ENCODE assay signal across 18 mouse cellular contexts in the genomic region with DNA sequence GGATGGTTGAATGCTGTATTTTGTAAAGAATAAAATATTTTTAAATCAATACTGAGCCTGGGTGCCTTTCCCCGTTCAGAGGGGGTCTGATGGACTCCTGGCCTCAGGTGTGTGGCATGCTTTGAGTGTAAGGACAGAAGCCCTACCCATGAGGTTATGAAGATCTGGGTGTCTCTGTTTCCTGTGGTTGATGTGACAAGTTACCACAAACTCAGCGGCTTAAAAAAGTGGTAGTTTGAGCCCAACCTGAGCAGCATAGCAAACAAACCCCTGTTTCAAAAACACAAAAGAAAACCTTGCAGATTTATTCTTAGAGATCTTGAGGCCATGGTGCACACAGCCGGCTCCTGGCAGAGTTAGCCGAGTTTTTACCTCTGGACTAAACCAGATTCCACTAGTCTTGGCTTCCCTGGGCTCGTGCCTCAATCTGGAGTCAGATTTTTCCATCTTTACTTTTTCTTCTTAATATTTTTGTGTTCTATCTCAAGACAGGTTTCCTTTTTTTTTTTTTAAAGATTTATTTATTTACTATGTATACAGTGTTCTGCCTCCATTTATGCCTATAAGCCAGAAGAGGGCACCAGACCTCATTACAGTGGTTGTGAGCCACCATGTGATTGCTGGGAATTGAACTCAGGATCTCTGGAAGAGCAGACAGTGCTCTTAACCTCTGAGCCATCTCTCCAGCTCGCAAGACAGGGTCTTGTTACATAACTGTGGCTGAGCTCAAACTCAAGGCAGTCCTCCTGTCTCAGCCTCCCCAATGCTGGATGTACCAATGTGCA. TPM values are rescaled to one million over a fixed set of nuclear protein-coding genes. Genes with fewer than 3 reads are reported as not detected.
A peak's percentile ranks its signal among the peaks of the same experiment; 100 is the strongest.
DNase-seq lines count a peak whose midpoint lies in the region; ATAC-seq and TF ChIP-seq lines count a peak whose summit lies in the region.
"Had no signal": no experiment of that assay in that cellular context is flagged by ENCODE, and none has a peak within 500 bp of the region (broad histone marks: within the 10 kb centered on the region; RNA-seq: fewer than 3 reads in every experiment).

No protein-coding gene starts in this region.

- no peak for DNase-seq in heart, adult 2 months
- DNase-seq in heart, postnatal 25 days (ENCODE audit: low spot score), result no peak
- no peak for DNase-seq in liver, postnatal 0 days
- no peak for DNase-seq in liver, embryonic 11.5 days (ENCODE audit: low spot score)
- DNase-seq in CD4-positive helper T cell, adult 2 months (ENCODE audit: low read depth, low spot score), result peak; percentile 66
- DNase-seq in induced T-regulatory cell, adult 2 months (ENCODE audit: low read depth), result peak; percentile 68
- DNase-seq in right cerebral cortex, adult 2 months (ENCODE audit: low spot score in 2 of 2), result no peak
- no peak for DNase-seq in adrenal gland, postnatal 36 days
- DNase-seq: cerebellum, adult 9-11 months; gastrocnemius, postnatal 14 days; heart, postnatal 14 days; kidney, adult 8-10 months; liver, embryonic 13.5 days; lung, postnatal 36 days; thymus, postnatal 36 days had no signal

- 82% methylated on average over 6 of the region's 6 CpGs for WGBS in heart, adult 2 months
- WGBS in liver, postnatal 0 days (ENCODE audit: insufficient replicate concordance), result 60% methylated on average over 6 of the region's 6 CpGs
- WGBS in liver, embryonic 11.5 days, result 76% methylated on average over 6 of the region's 6 CpGs

- intact Hi-C loops in heart, adult 2 months (cut with DNase I), result no loop called here
- intact Hi-C loops in heart, postnatal 25 days (cut with DNase I), result no loop called here

- H3K4me2 ChIP-seq in liver, postnatal 0 days (ENCODE audit: low read depth, low read length), result no peak overlapping the region
- no peak overlapping the region for H3K4me2 ChIP-seq in liver, embryonic 11.5 days
- H3K4me2 ChIP-seq: embryonic facial prominence, embryonic 13.5 days; hindbrain, embryonic 15.5 days; liver, embryonic 13.5 days had no signal

- H3K27ac ChIP-seq in heart, adult 2 months, result no peak overlapping the region
- no peak overlapping the region for H3K27ac ChIP-seq in liver, postnatal 0 days (ENCODE audit: low read depth)
- H3K27ac ChIP-seq in liver, embryonic 11.5 days (ENCODE audit: low read depth, low read length), result no peak overlapping the region
- H3K27ac ChIP-seq: embryonic facial prominence, embryonic 13.5 days; heart, embryonic 10.5 days; hindbrain, embryonic 15.5 days; liver, embryonic 13.5 days had no signal

- no peak for TF ChIP-seq POLR2A in heart, adult 2 months (IDR thresholded peaks at IDR 0.05; ENCODE audit: insufficient read depth, low read depth, low read length)

- H3K9ac ChIP-seq in heart, adult 2 months (ENCODE audit: low read depth, low read length), result no peak overlapping the region
- no peak overlapping the region for H3K9ac ChIP-seq in liver, postnatal 0 days (replicated peaks)
- no peak overlapping the region for H3K9ac ChIP-seq in liver, embryonic 11.5 days (ENCODE audit: low read depth, low read length)
- H3K9ac ChIP-seq: embryonic facial prominence, embryonic 13.5 days; hindbrain, embryonic 15.5 days; liver, embryonic 13.5 days had no signal

- no peaks in the 10 kb centered on the region for H3K79me2 ChIP-seq in heart, adult 2 months (replicated peaks; ENCODE audit: control insufficient read depth, insufficient read depth, low read length)

- H3K4me3 ChIP-seq in heart, adult 2 months, result no peak overlapping the region
- H3K4me3 ChIP-seq in liver, postnatal 0 days (ENCODE audit: low read depth, low read length), result no peak overlapping the region
- H3K4me3 ChIP-seq in liver, embryonic 11.5 days (ENCODE audit: low read depth, low read length), result no peak overlapping the region
- H3K4me3 ChIP-seq: embryonic facial prominence, embryonic 13.5 days; heart, embryonic 10.5 days; hindbrain, embryonic 15.5 days; liver, embryonic 13.5 days had no signal

- ATAC-seq in liver, postnatal 0 days, result no peak
- ATAC-seq in liver, embryonic 11.5 days (replicated peaks; ENCODE audit: low FRiP score), result no peak

- no peak for TF ChIP-seq EP300 in heart, adult 2 months (IDR thresholded peaks at IDR 0.05; ENCODE audit: insufficient read depth, low read depth, low read length)
- no peak for TF ChIP-seq EP300 in liver, postnatal 0 days (IDR thresholded peaks at IDR 0.05; ENCODE audit: low read depth)

- no peaks in the 10 kb centered on the region for H3K36me3 ChIP-seq in heart, adult 2 months (ENCODE audit: control insufficient read depth, insufficient read depth, low read length)
- peaks cover 9% of the 10 kb centered on the region; the same call in 1 of the 2 replicates for H3K36me3 ChIP-seq in liver, postnatal 0 days (replicated peaks; ENCODE audit: insufficient read depth, low read length)
- H3K36me3 ChIP-seq in liver, embryonic 11.5 days (ENCODE audit: control insufficient read depth, insufficient read depth, low read length), result peaks cover 12% of the 10 kb centered on the region; the same call in 1 of the 2 replicates

- peak; percentile 53 for TF ChIP-seq CTCF in heart, adult 2 months (IDR thresholded peaks at IDR 0.05)
- TF ChIP-seq CTCF in liver, postnatal 0 days (IDR thresholded peaks at IDR 0.05; ENCODE audit: low read depth), result peak; percentile 52

- H3K27me3 ChIP-seq in heart, adult 2 months (ENCODE audit: control insufficient read depth, insufficient read depth, low read length), result no peaks in the 10 kb centered on the region
- H3K27me3 ChIP-seq in liver, postnatal 0 days (ENCODE audit: insufficient read depth, low read length), result no peaks in the 10 kb centered on the region
- no peaks in the 10 kb centered on the region for H3K27me3 ChIP-seq in liver, embryonic 11.5 days (replicated peaks; ENCODE audit: control insufficient read depth, insufficient read depth, low read length)
- H3K27me3 ChIP-seq: embryonic facial prominence, embryonic 13.5 days; hindbrain, embryonic 15.5 days; liver, embryonic 13.5 days had no signal

- H3K9me3 ChIP-seq in liver, postnatal 0 days (ENCODE audit: low read length), result no peaks in the 10 kb centered on the region
- no peaks in the 10 kb centered on the region for H3K9me3 ChIP-seq in liver, embryonic 11.5 days (ENCODE audit: control insufficient read depth, low read length)
- H3K9me3 ChIP-seq: embryonic facial prominence, embryonic 13.5 days; heart, embryonic 10.5 days; hindbrain, embryonic 15.5 days; liver, embryonic 13.5 days had no signal

- H3K4me1 ChIP-seq in heart, adult 2 months (ENCODE audit: control insufficient read depth, insufficient read depth, low read length), result peaks cover 3% of the 10 kb centered on the region; the same call in 1 of the 2 replicates
- H3K4me1 ChIP-seq in liver, postnatal 0 days (ENCODE audit: insufficient read depth), result 0 out of 2 replicates have a peak, but pooled peaks cover 2% of the 10 kb centered on the region
- 0 out of 2 replicates have a peak, but pooled peaks cover 5% of the 10 kb centered on the region for H3K4me1 ChIP-seq in liver, embryonic 11.5 days (replicated peaks; ENCODE audit: control insufficient read depth, insufficient read depth, low read length)

RNA-seq across cellular contexts. Expression of a gene that starts 6.9 kb away (rescaled TPM):
- total RNA-seq in heart, adult 2 months (2021), result under 1 TPM; 0.39 to 0.47 TPM
- 1.1 and 1.9 TPM in 2 replicates for polyA plus RNA-seq in heart, adult 2 months (2012; rRNA removed)
- under 1 TPM; 0.52 to 0.64 TPM for total RNA-seq in heart, postnatal 25 days (2021)
- 0.07 and 0.16 TPM in 2 replicates for polyA plus RNA-seq in liver, postnatal 0 days (2015; fragmentation: Nextera tagmentation; extraction: Ambion mirVana)
- not detected in 2 replicates for polyA plus RNA-seq in liver, embryonic 11.5 days (2014; fragmentation: Nextera tagmentation; extraction: Ambion mirVana)
- total RNA-seq in adrenal gland, postnatal 36 days (2021), result under 1 TPM; 0.89 TPM
- polyA plus RNA-seq: embryonic facial prominence, embryonic 13.5 days; heart, embryonic 10.5 days had no signal

RNA-seq across cellular contexts. Expression of a gene that starts 12.6 kb away (rescaled TPM):
- 100 to 1,000 TPM; 182 to 219 TPM for total RNA-seq in heart, adult 2 months (2021)
- 251 and 268 TPM in 2 replicates for polyA plus RNA-seq in heart, adult 2 months (2012; rRNA removed)
- 100 to 1,000 TPM; 160 to 189 TPM for total RNA-seq in heart, postnatal 25 days (2021)
- polyA plus RNA-seq in liver, postnatal 0 days (2015; fragmentation: Nextera tagmentation; extraction: Ambion mirVana), result 22.4 and 23.0 TPM in 2 replicates
- polyA plus RNA-seq in liver, embryonic 11.5 days (2014; fragmentation: Nextera tagmentation; extraction: Ambion mirVana), result 58.4 and 61.1 TPM in 2 replicates
- total RNA-seq in adrenal gland, postnatal 36 days (2021), result 100 to 1,000 TPM in 1 of 2 experiments, 10 to 100 TPM in 1; 64.8 to 117 TPM

RNA-seq across cellular contexts. Expression of a gene that starts 16.0 kb away (rescaled TPM):
- 10 to 100 TPM; 10.8 to 12.1 TPM for total RNA-seq in heart, adult 2 months (2021)
- 17.4 and 18.9 TPM in 2 replicates for polyA plus RNA-seq in heart, adult 2 months (2012; rRNA removed)
- 10 to 100 TPM; 10.0 to 12.2 TPM for total RNA-seq in heart, postnatal 25 days (2021)
- 11.0 and 11.1 TPM in 2 replicates for polyA plus RNA-seq in liver, postnatal 0 days (2015; fragmentation: Nextera tagmentation; extraction: Ambion mirVana)
- 25.3 and 26.9 TPM in 2 replicates for polyA plus RNA-seq in liver, embryonic 11.5 days (2014; fragmentation: Nextera tagmentation; extraction: Ambion mirVana)
- 100 to 1,000 TPM in 1 of 2 experiments, 10 to 100 TPM in 1; 90.8 to 117 TPM for total RNA-seq in adrenal gland, postnatal 36 days (2021)

RNA-seq across cellular contexts. Expression of a gene that starts 32.9 kb away (rescaled TPM):
- total RNA-seq in heart, adult 2 months (2021), result 100 to 1,000 TPM; 438 to 443 TPM
- 382 and 470 TPM in 2 replicates for polyA plus RNA-seq in heart, adult 2 months (2012; rRNA removed)
- total RNA-seq in heart, postnatal 25 days (2021), result 100 to 1,000 TPM; 571 to 593 TPM
- 131 and 146 TPM in 2 replicates for polyA plus RNA-seq in liver, postnatal 0 days (2015; fragmentation: Nextera tagmentation; extraction: Ambion mirVana)
- 57.4 and 67.9 TPM in 2 replicates for polyA plus RNA-seq in liver, embryonic 11.5 days (2014; fragmentation: Nextera tagmentation; extraction: Ambion mirVana)
- total RNA-seq in adrenal gland, postnatal 36 days (2021), result 1,000 to 10,000 TPM; 1,599 to 3,152 TPM

RNA-seq across cellular contexts. Expression of a gene that starts 44.8 kb away (rescaled TPM):
- total RNA-seq in heart, adult 2 months (2021), result 10 to 100 TPM; 35.1 to 37.0 TPM
- 30.5 and 61.6 TPM in 2 replicates for polyA plus RNA-seq in heart, adult 2 months (2012; rRNA removed)
- total RNA-seq in heart, postnatal 25 days (2021), result 10 to 100 TPM; 42.6 to 45.8 TPM
- polyA plus RNA-seq in liver, postnatal 0 days (2015; fragmentation: Nextera tagmentation; extraction: Ambion mirVana), result 5.3 and 5.7 TPM in 2 replicates
- polyA plus RNA-seq in liver, embryonic 11.5 days (2014; fragmentation: Nextera tagmentation; extraction: Ambion mirVana), result 18.8 TPM in 2 replicates
- 10 to 100 TPM; 74.4 to 81.3 TPM for total RNA-seq in adrenal gland, postnatal 36 days (2021)

Comparison
In these comparisons a context has a peak if more than half of its experiments do, and no peak if none do; other contexts are left out.
1. DNase-seq: peak in CD4-positive helper T cell, adult 2 months (single experiment) and induced T-regulatory cell, adult 2 months (single experiment); none in heart, adult 2 months (0 of 2), heart, postnatal 25 days (single experiment), liver, postnatal 0 days (single experiment), liver, embryonic 11.5 days (single experiment), right cerebral cortex, adult 2 months (0 of 2) and adrenal gland, postnatal 36 days (0 of 2).
2. RNA of a gene that starts 16.0 kb away (total RNA-seq): 90.8 to 117 TPM in adrenal gland, postnatal 36 days; 10.0 to 12.2 TPM in heart, postnatal 25 days and 10.8 to 12.1 TPM in heart, adult 2 months; every median in the first group is over 4 times any median in the second.